Mouse (Mus musculus) embryonic facial prominence, embryonic 15.5 days (tissue): ENCODE results near the gene Zfp839. TPM values are rescaled to one million over a fixed set of nuclear protein-coding genes. Genes with fewer than 3 reads are reported as not detected.

Experiments used
- ATAC-seq: fragments of 200-750 bp; cut with Nextera tagmentation; 2 replicates; pipeline ENCODE4 v1.8.0; 2017; ENCODE audit warnings: low read depth, moderate TSS enrichment; ENCODE audit not compliant: insufficient number of reproducible peaks, low FRiP score, low TSS enrichment
- H3K27ac ChIP-seq: fragments of 300-500 bp; sonication (generic); replicated peaks from 2 replicates; pipeline ENCODE4 v1.5.1; 2015; ENCODE audit warnings: mild to moderate bottlenecking, inconsistent platforms
- H3K27me3 ChIP-seq: fragments of 300-500 bp; sonication (generic); 2 replicates; pipeline ENCODE4 v1.6.1; 2015; ENCODE audit warnings: inconsistent platforms
- H3K36me3 ChIP-seq: fragments of 300-500 bp; sonication (generic); 2 replicates; pipeline ENCODE4 v1.6.1; 2015; ENCODE audit warnings: mild to moderate bottlenecking, inconsistent platforms
- H3K4me1 ChIP-seq: fragments of 300-500 bp; sonication (generic); 2 replicates; pipeline ENCODE4 v1.6.1; 2015; ENCODE audit warnings: inconsistent platforms
- H3K4me2 ChIP-seq: fragments of 300-500 bp; sonication (generic); replicated peaks from 2 replicates; pipeline ENCODE4 v1.6.1; 2015; ENCODE audit warnings: mild to moderate bottlenecking, inconsistent platforms
- H3K4me3 ChIP-seq: fragments of 300-500 bp; sonication (generic); replicated peaks from 2 replicates; pipeline ENCODE4 v1.5.1; 2015; ENCODE audit warnings: mild to moderate bottlenecking, inconsistent platforms
- H3K9ac ChIP-seq: fragments of 300-500 bp; sonication (generic); 2 replicates; pipeline ENCODE4 v1.6.1; 2015; ENCODE audit warnings: inconsistent platforms
- H3K9me3 ChIP-seq: fragments of 300-500 bp; sonication (generic); replicated peaks from 2 replicates; pipeline ENCODE4 v1.6.1; 2016; ENCODE audit warnings: inconsistent platforms
- WGBS: fragments of 180-500 bp; shearing (Covaris S2); methylation state at CpG from one replicate; pipeline ENCODE4 v1.1.7; 2015; 5-methylcytosine and 5-hydroxymethylcytosine counted together
- polyA plus RNA-seq: library from polyadenylated mRNA; unstranded; fragments of >200 nt; fragmentation: Nextera tagmentation; extraction: Ambion mirVana; gene quantifications from 2 replicates; pipeline ENCODE4 v1.2.1, GENCODE M21; 2015

Zfp839 gene
- polyA plus RNA-seq = 7.8 and 8.0 TPM in 2 replicates

DNA sequence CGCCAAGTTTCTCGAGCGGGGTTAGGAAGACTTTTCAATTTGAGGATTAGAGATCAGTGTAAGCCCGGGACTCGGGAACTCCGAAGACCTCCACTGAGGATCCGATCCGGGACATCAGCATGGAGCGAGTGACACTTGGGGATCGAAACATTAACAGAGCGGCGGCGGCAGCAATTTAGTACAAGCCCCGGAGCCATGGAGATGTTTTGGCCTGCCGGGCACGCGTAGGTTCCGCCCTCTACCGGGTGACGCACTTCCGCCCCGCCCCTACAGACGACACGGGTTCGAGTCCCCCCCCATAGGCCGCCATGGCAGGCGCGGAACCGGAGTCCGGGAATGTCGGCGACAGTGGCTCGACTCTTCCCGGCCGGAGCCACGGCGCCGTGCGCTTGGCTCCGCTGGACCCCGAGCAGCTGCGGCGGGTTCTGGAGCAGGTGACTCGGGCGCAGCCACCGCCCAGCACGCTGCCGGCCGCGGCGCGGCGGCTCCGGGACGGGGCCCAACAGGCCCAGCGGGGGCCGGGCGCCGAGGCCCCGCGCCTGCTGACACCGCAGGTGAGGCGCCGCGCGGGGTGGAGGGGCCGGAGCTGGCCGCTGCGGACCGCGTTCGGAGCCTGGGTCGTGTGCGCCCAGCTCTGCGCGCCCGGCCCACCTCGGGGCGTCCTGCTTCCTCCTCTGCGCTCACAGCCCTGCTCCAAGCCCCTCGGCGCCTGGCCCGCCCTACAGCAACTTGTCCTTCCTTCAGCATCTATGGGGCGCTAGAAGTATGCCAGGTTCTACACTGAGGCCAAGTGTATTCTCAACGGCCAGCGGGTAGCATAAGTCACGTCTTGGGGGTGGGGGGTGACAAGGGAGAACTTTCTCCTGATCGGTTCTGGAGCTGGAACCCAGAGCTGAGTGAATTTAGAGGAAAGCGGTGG, at the start of gene Zfp839:
TSS of gene Zfp839 (plus strand) at position 244 of the 919 bp plus-strand sequence.
- Histone ChIP-seq H3K9ac (peak within 1 kb of the TSS; percentile 76), H3K4me1 (peaks cover 34% of the 10 kb centered on the region), H3K27ac (peak within 1 kb of the TSS; percentile 84), H3K9me3 (no peaks in the 10 kb centered on the region), H3K27me3 (no peaks in the 10 kb centered on the region), H3K4me2 (peak within 1 kb of the TSS; percentile 68), H3K36me3 (peaks cover 5% of the 10 kb centered on the region), H3K4me3 (peak within 1 kb of the TSS; percentile 89)
- WGBS = under 1% methylated on average over 89 of the region's 89 CpGs
- ATAC-seq = peak; percentile 83

DNA sequence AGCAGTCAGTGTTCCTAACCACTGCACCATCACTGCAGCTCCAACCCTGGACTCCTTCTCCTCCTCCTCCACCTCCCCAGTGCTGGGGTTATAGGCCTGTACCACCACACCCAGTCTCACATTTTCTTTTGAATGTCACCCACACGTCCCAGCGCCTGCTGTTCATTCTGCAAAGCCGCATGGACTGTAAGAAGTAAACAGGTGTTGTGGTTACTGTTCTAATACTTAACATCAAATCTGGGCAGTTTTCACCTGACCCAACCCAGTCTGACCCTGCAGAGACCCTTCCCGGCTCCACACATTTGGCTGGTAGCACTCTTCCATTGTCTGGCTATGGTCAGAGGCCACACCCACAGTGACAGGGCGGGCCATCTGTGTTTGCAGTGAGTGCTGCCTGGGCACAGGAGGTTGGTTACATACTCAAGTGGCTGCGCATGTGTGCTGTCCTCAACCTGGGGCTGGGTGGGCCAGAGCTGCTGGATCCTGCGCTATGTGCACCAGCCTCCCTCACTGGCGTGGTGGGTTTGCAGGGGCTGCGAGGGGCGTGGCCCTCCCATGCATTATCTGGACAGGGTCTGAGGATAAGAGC, 48.1 kb upstream of the Zfp839 start:
- Histone ChIP-seq H3K36me3 (0 out of 2 replicates have a peak, but pooled peaks cover 4% of the 10 kb centered on the region), H3K9me3 (no peaks in the 10 kb centered on the region), H3K4me2 (no peak overlapping the region), H3K27me3 (no peaks in the 10 kb centered on the region), H3K4me1 (peaks cover 15% of the 10 kb centered on the region), H3K27ac (no peak overlapping the region), H3K9ac (no peak overlapping the region), H3K4me3 (no peak overlapping the region)
- 83% methylated on average over 10 of the region's 10 CpGs for WGBS
- no peak for ATAC-seq

DNA sequence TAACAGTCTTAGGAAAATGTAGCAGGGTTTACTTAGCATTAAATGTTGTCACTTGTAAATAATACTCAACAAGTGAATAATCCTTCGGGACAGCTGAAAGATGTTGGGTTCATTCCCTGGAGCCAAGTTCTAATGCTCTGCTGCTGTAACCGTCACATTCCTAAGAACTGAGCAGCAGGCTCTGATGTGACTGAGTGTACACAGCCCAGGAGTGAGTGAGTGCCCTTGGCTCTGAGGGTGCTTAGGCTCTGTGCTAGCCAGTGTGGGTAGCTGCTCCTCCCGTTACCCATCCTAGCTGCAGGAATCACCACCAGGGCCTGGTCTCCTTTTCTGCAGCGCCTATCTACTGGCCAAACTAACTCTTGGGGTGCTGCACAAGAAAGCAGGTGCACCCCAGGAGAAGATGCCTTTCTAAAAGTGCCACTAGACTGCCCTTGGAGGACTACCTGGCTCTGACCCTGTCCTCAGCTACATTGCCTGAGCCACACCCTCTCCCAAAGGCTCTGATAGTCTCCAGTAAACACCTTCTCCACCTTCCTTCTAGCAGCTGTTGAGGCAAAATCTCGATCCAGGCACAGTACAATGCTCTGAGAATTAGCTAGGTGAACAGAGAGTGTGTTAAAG, 47.3 kb upstream of the Zfp839 start:
- WGBS = 82% methylated on average over 5 of the region's 5 CpGs
- Histone ChIP-seq H3K4me1 (peaks cover 15% of the 10 kb centered on the region), H3K27ac (no peak overlapping the region), H3K9me3 (no peaks in the 10 kb centered on the region), H3K4me2 (no peak overlapping the region), H3K9ac (no peak overlapping the region), H3K36me3 (peaks cover 11% of the 10 kb centered on the region; the same call in 1 of the 2 replicates), H3K27me3 (no peaks in the 10 kb centered on the region), H3K4me3 (no peak overlapping the region)
- ATAC-seq = no peak

DNA sequence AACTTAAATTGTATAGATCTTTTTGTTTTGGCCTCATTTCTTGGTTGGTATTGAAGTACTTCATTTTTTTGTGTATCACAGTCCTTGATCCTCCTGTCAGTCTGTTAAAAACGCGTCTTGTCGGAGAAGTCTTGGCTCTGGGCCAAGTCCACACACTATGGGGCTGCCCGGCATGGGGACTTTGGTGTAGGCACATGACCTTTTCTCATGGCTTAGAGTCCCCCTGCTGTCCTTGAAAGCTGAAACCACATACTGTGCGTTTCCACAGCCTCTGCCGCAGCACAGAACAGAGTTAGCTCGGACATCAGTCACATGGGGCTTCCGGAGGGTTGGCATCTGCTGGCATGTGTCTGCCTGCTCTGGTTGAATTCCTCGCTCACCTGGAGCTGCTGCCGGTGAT, 45.8 kb upstream of the Zfp839 start:
- H3K27ac ChIP-seq = no peak overlapping the region
- H3K4me2 ChIP-seq = no peak overlapping the region
- H3K4me1 ChIP-seq = peaks cover 11% of the 10 kb centered on the region; the same call in 1 of the 2 replicates
- H3K27me3 ChIP-seq = no peaks in the 10 kb centered on the region
- H3K4me3 ChIP-seq = no peak overlapping the region
- 36% methylated on average over 10 of the region's 10 CpGs for WGBS
- peaks cover 8% of the 10 kb centered on the region; the same call in 1 of the 2 replicates for H3K36me3 ChIP-seq
- H3K9ac ChIP-seq = no peak overlapping the region
- no peak for ATAC-seq
- H3K9me3 ChIP-seq = no peaks in the 10 kb centered on the region

DNA sequence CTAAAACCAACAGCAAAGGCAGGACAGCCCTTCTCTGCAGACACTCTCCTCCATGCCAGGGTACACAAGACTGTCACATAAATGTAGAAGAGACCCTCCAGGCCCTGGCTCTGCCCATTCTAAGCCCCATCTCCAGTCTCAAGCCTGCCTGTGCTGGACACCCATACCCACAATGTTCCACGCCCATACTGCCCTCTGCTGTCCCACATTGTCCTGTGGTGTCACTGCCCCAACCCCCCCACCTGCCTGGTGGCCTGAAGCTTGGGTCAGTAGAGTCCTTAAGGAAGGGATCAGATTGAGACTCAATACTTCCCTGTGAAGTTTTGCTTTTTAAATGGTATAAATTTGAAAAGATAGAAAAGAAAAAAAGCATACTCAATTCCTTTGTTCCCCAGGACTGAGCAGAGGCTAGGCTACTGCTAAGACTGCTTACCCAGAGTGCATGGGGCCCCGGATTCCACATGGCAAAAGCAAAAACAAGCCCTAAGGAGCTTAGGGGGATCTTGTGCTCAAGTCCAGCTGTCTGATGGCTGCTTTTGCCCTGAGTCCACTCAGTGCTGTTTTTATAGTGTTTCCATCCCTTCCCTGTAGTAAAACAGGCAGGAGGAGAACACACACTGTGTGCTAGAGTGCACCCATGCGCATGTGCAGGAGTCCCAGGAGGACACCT, 43.6 kb upstream of the Zfp839 start:
- H3K9me3 ChIP-seq = no peaks in the 10 kb centered on the region
- H3K27ac ChIP-seq = no peak overlapping the region
- H3K4me3 ChIP-seq = no peak overlapping the region
- H3K4me2 ChIP-seq = no peak overlapping the region
- peaks cover 18% of the 10 kb centered on the region; the same call in 1 of the 2 replicates for H3K36me3 ChIP-seq
- ATAC-seq = no peak
- 71% methylated on average over 3 of the region's 3 CpGs for WGBS
- H3K27me3 ChIP-seq = no peaks in the 10 kb centered on the region
- H3K9ac ChIP-seq = no peak overlapping the region
- peaks cover 11% of the 10 kb centered on the region; the same call in 1 of the 2 replicates for H3K4me1 ChIP-seq

DNA sequence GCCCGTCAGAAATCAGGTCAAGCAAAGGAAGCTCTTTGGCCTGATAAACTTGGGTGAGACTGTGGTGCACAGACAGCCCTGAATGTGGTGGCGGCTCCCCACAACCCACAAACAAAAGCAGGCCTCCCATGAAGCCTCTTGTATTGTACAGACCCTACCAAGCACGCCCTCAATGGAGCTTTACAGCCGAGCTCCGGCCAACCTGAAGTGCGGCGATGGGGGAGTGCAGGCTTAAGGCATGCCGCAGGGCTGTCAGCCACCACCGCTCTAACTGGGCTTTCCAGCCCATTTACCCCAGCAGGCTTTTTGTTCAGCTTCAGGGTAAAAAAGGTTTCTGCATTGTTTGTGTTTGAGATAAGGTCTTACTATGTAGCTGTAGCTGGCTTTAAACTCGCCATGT, 41.6 kb upstream of the Zfp839 start:
- H3K36me3 ChIP-seq = peaks cover 23% of the 10 kb centered on the region; the same call in 1 of the 2 replicates
- H3K27me3 ChIP-seq = no peaks in the 10 kb centered on the region
- H3K4me1 ChIP-seq = peaks cover 3% of the 10 kb centered on the region; the same call in 1 of the 2 replicates
- WGBS = 56% methylated on average over 10 of the region's 10 CpGs
- H3K4me2 ChIP-seq = no peak overlapping the region
- no peak for ATAC-seq
- H3K4me3 ChIP-seq = no peak overlapping the region
- H3K9me3 ChIP-seq = no peaks in the 10 kb centered on the region
- H3K9ac ChIP-seq = no peak overlapping the region
- H3K27ac ChIP-seq = 0 out of 2 replicates have a peak overlapping the region, but pooled peaks have one; percentile 12

DNA sequence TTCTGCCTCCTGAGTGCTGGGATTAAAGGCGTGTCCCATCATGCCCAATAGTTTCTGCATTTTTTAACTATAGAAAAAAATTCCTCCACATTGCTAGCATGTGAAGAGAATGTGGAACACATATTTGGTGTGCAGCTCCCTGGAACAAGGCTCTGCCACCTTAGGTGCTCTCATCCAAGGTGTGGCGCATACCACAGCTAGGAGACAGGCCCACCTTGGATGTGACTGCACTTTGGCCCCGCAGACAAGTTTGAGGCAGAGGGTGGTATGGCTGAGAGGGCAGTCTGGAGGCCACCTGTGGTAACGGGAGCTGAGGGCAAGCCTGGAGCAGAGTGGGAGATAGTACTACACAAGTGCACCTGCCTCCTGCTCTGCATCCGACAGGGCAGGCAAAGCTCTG, 41.2 kb upstream of the Zfp839 start:
- Histone ChIP-seq H3K27me3 (no peaks in the 10 kb centered on the region), H3K4me1 (peaks cover 3% of the 10 kb centered on the region; the same call in 1 of the 2 replicates), H3K36me3 (peaks cover 28% of the 10 kb centered on the region; the same call in 1 of the 2 replicates), H3K9me3 (no peaks in the 10 kb centered on the region), H3K9ac (no peak overlapping the region), H3K4me3 (no peak overlapping the region), H3K4me2 (no peak overlapping the region), H3K27ac (peak overlapping the region; percentile 44; the same call in 1 of the 2 replicates)
- WGBS = 65% methylated on average over 5 of the region's 5 CpGs
- no peak for ATAC-seq

DNA sequence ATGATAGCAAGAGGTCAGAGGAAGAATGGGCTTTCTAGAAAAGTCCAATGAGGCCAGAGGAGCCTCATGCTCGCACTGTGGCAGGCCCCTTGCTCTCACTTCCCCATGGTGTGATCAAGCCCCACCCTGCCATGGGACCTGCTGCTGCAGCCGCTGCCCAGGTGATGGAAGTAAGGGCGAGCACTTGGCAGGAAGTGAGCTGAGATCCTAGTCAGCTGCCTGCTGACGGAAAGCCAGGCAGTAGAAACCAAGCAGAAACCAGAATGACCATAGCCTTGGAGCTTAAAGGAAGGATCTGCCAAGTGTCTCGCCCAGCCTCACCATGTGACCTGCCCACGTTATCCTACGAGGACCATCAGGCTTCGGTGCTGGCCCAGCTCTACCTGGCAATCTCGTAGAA, 36.9 kb upstream of the Zfp839 start:
- H3K9me3 ChIP-seq = no peaks in the 10 kb centered on the region
- no peaks in the 10 kb centered on the region for H3K4me1 ChIP-seq
- no peaks in the 10 kb centered on the region for H3K27me3 ChIP-seq
- peaks cover 23% of the 10 kb centered on the region; the same call in 1 of the 2 replicates for H3K36me3 ChIP-seq
- no peak overlapping the region for H3K27ac ChIP-seq
- no peak for ATAC-seq
- 90% methylated on average over 9 of the region's 9 CpGs for WGBS
- H3K4me2 ChIP-seq = no peak overlapping the region
- H3K4me3 ChIP-seq = no peak overlapping the region
- H3K9ac ChIP-seq = no peak overlapping the region

DNA sequence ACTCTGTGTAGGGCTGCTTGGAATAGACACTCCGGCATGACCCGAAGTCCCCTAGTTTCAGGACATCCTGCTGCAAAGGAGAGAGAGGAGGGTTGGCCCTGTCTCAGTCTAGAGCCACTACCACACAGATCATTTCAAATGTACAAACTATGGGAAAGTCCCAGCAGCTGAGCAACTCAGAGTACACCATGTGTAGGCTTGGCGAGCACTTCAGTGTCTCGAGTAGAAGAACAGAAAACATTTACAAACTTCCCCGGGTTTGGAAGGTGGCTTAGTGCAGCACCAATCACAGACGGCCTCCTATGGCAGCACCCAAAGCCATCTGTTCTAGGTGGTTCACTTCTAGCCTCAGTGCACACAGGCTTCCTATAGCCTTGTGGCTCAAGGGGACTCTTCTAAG, 36.4 kb upstream of the Zfp839 start:
- no peaks in the 10 kb centered on the region for H3K9me3 ChIP-seq
- H3K27me3 ChIP-seq = no peaks in the 10 kb centered on the region
- peaks cover 23% of the 10 kb centered on the region; the same call in 1 of the 2 replicates for H3K36me3 ChIP-seq
- WGBS = 91% methylated on average over 6 of the region's 6 CpGs
- H3K4me3 ChIP-seq = no peak overlapping the region
- no peak for ATAC-seq
- H3K4me1 ChIP-seq = no peaks in the 10 kb centered on the region
- H3K27ac ChIP-seq = no peak overlapping the region
- no peak overlapping the region for H3K9ac ChIP-seq
- H3K4me2 ChIP-seq = no peak overlapping the region

DNA sequence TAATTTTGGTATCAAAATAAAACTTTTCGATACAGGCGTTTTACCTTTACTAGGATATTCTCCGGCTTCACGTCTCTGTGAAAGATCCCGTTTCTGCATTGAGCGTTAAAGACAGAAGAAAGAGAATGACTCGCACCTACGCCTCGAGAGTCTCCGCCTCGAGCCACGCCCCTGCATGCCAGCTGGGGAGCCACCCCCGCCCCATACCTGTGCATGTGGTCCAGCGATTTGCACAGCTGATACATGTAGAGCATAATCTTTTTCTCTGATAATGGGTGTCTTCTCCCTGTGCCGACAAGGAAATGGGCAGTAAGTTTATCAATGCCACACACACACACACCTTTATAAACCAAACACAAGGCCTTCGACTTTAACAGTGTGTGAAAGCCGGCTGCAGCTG, 35.1 kb upstream of the Zfp839 start:
- H3K4me2 ChIP-seq = no peak overlapping the region
- no peak overlapping the region for H3K27ac ChIP-seq
- H3K27me3 ChIP-seq = no peaks in the 10 kb centered on the region
- 69% methylated on average over 17 of the region's 17 CpGs for WGBS
- H3K9me3 ChIP-seq = no peaks in the 10 kb centered on the region
- H3K36me3 ChIP-seq = peaks cover 18% of the 10 kb centered on the region; the same call in 1 of the 2 replicates
- H3K4me3 ChIP-seq = no peak overlapping the region
- no peak for ATAC-seq
- H3K9ac ChIP-seq = no peak overlapping the region
- H3K4me1 ChIP-seq = no peaks in the 10 kb centered on the region
